Mouse (Mus musculus): ENCODE measurements around the gene F8.

DNA sequence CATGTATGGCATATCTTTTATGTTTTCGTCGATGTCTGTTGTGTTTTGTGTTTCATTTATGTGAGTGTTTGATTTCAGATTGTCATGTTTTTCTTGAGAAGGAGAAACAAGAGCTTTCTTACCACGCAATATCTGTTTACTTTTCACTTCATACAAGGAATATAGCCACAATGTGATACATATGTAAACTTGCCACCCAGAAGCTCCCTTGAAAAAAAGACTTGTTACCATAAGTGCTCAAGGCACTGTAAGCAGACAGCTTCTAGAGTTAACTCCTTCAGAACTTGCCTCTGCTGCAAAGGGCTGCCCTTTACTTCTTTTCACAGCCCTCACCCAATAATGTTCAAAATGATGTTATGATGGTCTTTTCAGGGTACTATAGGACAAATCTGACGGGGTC lies 234.0 kb downstream of the F8 start:
- TF ChIP-seq FOSL1 (IDR thresholded peaks at IDR 0.05; ENCODE audit: insufficient read depth, low read length, poor library complexity, severe bottlenecking) (no peak), CTCF (IDR thresholded peaks at IDR 0.05; ENCODE audit: control insufficient read depth, insufficient read depth, insufficient read length) (no peak), CEBPB (IDR thresholded peaks at IDR 0.05; ENCODE audit: low read depth) (no peak), MAX (IDR thresholded peaks at IDR 0.05) (no peak)
